Mouse (Mus musculus) liver, embryonic 14.5 days (tissue): ENCODE measurements at regions not wholly inside any gene's neighbourhood (a gene's known extent, or its start where the extent isn't known, plus 50 kb on each side); places are given as distances from the start of the nearest gene placed in this dataset.

Source experiments
- ATAC-seq: fragments of 200-750 bp; cut with Nextera tagmentation; 2 replicates; pipeline ENCODE4 v1.8.0; 2017; ENCODE audit warnings: moderate number of reproducible peaks, mild to moderate bottlenecking, moderate library complexity; ENCODE audit not compliant: insufficient read depth
- DNase-seq, 3 experiments: peaks; one replicate each; pipeline ENCODE4 v3.0.0-alpha.2; 2012 to 2013; ENCODE audit warnings: low read depth in 3 of 3, low spot score in 3 of 3
- H3K27ac ChIP-seq: fragments of 300-500 bp; sonication (generic); 2 replicates; pipeline ENCODE4 v1.5.1; 2014; ENCODE audit warnings: moderate library complexity, mild to moderate bottlenecking, control low read depth, inconsistent platforms
- H3K27me3 ChIP-seq: fragments of 300-500 bp; sonication (generic); 2 replicates; pipeline ENCODE4 v1.6.1; 2014; ENCODE audit warnings: mild to moderate bottlenecking, low read length, moderate library complexity; ENCODE audit not compliant: control insufficient read depth, insufficient read depth
- H3K36me3 ChIP-seq: fragments of 300-500 bp; sonication (generic); replicated peaks from 2 replicates; pipeline ENCODE4 v1.6.1; 2014; ENCODE audit warnings: low read depth; ENCODE audit not compliant: control insufficient read depth, insufficient read depth
- H3K4me1 ChIP-seq, 2 experiments: fragments of 200-500 bp in 1 of 2; fragments of 300-500 bp in 1 of 2; sonication (generic) in 1 of 2; replicated peaks; 2 replicates each; pipeline ENCODE4 v1.6.1; 2012 to 2014; ENCODE audit warnings: antibody characterized with exemption in 1 of 2, inconsistent platforms in 1 of 2, low read length in 1 of 2; ENCODE audit not compliant: control insufficient read depth in 2 of 2, insufficient read depth in 2 of 2
- H3K4me2 ChIP-seq: fragments of 300-500 bp; sonication (generic); 2 replicates; pipeline ENCODE4 v1.6.1; 2014; ENCODE audit warnings: low read depth, mild to moderate bottlenecking, control low read depth, moderate library complexity
- H3K4me3 ChIP-seq, 2 experiments: fragments of 200-500 bp in 1 of 2; fragments of 300-500 bp in 1 of 2; sonication (generic) in 1 of 2; 2 replicates each; pipeline ENCODE4 v1.5.1; 2012 to 2014; ENCODE audit warnings: low read depth in 2 of 2, low read length in 2 of 2, mild to moderate bottlenecking in 2 of 2, control low read depth in 1 of 2, inconsistent platforms in 1 of 2, moderate library complexity in 1 of 2; ENCODE audit not compliant: insufficient read depth in 1 of 2
- H3K9ac ChIP-seq: fragments of 300-500 bp; sonication (generic); replicated peaks from 2 replicates; pipeline ENCODE4 v1.6.1; 2014; ENCODE audit warnings: mild to moderate bottlenecking, control low read depth, moderate library complexity
- H3K9me3 ChIP-seq: fragments of 300-500 bp; sonication (generic); 2 replicates; pipeline ENCODE4 v1.6.1; 2016; ENCODE audit warnings: low read length, mixed read lengths; ENCODE audit not compliant: control insufficient read depth
- CTCF ChIP-seq: IDR thresholded peaks from 2 replicates; pipeline ENCODE4 v1.5.1; 2016; ENCODE audit warnings: antibody characterized with exemption, low read depth, control low read depth
- EP300 ChIP-seq: IDR thresholded peaks from 2 replicates; pipeline ENCODE4 v1.6.1; 2016; ENCODE audit warnings: antibody characterized with exemption, low read depth
- WGBS: fragments of 180-500 bp; shearing (Covaris S2); extraction: QIAGEN DNeasy Blood & Tissue Kit; methylation state at CpG from one replicate; pipeline ENCODE4 v1.1.7; 2014; ENCODE audit not compliant: insufficient replicate concordance; 5-methylcytosine and 5-hydroxymethylcytosine counted together

GRCm38 (mm10) chr3:148644924-148645323 is 345.4 kb downstream of the Adgrl2 start:
- WGBS = 60% methylated on average over 5 of the region's 5 CpGs
- no peak for ATAC-seq
- TF ChIP-seq EP300 (no peak), CTCF (no peak)

GRCm38 (mm10) chr3:148641581-148641980 is 348.8 kb downstream of the Adgrl2 start:
- ATAC-seq = no peak
- WGBS = 47% methylated on average over 3 of the region's 3 CpGs

More at GRCm38 (mm10) chr3:148644924-148645323, 345.4 kb downstream of the Adgrl2 start:
- no peaks in the 10 kb centered on the region for H3K9me3 ChIP-seq
- H3K4me3 ChIP-seq = no peak overlapping the region
- H3K4me1 ChIP-seq = no peaks in the 10 kb centered on the region
- H3K9ac ChIP-seq = no peak overlapping the region
- H3K27me3 ChIP-seq = no peaks in the 10 kb centered on the region
- no peak overlapping the region for H3K4me2 ChIP-seq
- no peaks in the 10 kb centered on the region for H3K36me3 ChIP-seq
- H3K27ac ChIP-seq = no peak overlapping the region
- DNase-seq = no peak

GRCm38 (mm10) chr3:148640680-148641101 is 349.7 kb downstream of the Adgrl2 start:
- TF ChIP-seq CTCF = no peak
- TF ChIP-seq EP300 = no peak

More at GRCm38 (mm10) chr3:148641581-148641980, 348.8 kb downstream of the Adgrl2 start:
- TF ChIP-seq EP300 (no peak), CTCF (no peak)
- H3K27me3 ChIP-seq = no peaks in the 10 kb centered on the region
- H3K27ac ChIP-seq = no peak overlapping the region
- no peak overlapping the region for H3K4me3 ChIP-seq
- no peak for DNase-seq
- no peak overlapping the region for H3K4me2 ChIP-seq
- no peak overlapping the region for H3K9ac ChIP-seq
- no peaks in the 10 kb centered on the region for H3K4me1 ChIP-seq
- no peaks in the 10 kb centered on the region for H3K9me3 ChIP-seq
- no peaks in the 10 kb centered on the region for H3K36me3 ChIP-seq

GRCm38 (mm10) chr3:148635101-148635500 is 355.3 kb downstream of the Adgrl2 start:
- 61% methylated on average over 4 of the region's 4 CpGs for WGBS
- no peaks in the 10 kb centered on the region for H3K36me3 ChIP-seq
- DNase-seq = no peak

More at GRCm38 (mm10) chr3:148640680-148641101, 349.7 kb downstream of the Adgrl2 start:
- H3K4me1 ChIP-seq = no peaks in the 10 kb centered on the region
- 27% methylated on average over 3 of the region's 3 CpGs for WGBS
- no peaks in the 10 kb centered on the region for H3K9me3 ChIP-seq
- H3K27me3 ChIP-seq = no peaks in the 10 kb centered on the region
- H3K9ac ChIP-seq = no peak overlapping the region
- H3K36me3 ChIP-seq = no peaks in the 10 kb centered on the region
- H3K4me3 ChIP-seq = no peak overlapping the region
- DNase-seq (no peak), ATAC-seq (no peak)
- no peak overlapping the region for H3K4me2 ChIP-seq
- H3K27ac ChIP-seq = no peak overlapping the region

GRCm38 (mm10) chr3:148634352-148634751 is 356.0 kb downstream of the Adgrl2 start:
- no peak for DNase-seq
- no peak overlapping the region for H3K4me3 ChIP-seq
- H3K27ac ChIP-seq = no peak overlapping the region
- H3K4me2 ChIP-seq = no peak overlapping the region
- no peak for ATAC-seq
- WGBS = 46% methylated on average over 3 of the region's 3 CpGs
- H3K4me1 ChIP-seq = no peaks in the 10 kb centered on the region
- no peaks in the 10 kb centered on the region for H3K9me3 ChIP-seq
- TF ChIP-seq EP300 (no peak), CTCF (no peak)
- H3K36me3 ChIP-seq = no peaks in the 10 kb centered on the region
- H3K27me3 ChIP-seq = no peaks in the 10 kb centered on the region
- no peak overlapping the region for H3K9ac ChIP-seq

More at GRCm38 (mm10) chr3:148635101-148635500, 355.3 kb downstream of the Adgrl2 start:
- Histone ChIP-seq H3K4me3 (no peak overlapping the region), H3K9ac (no peak overlapping the region), H3K27me3 (no peaks in the 10 kb centered on the region), H3K4me2 (no peak overlapping the region), H3K27ac (no peak overlapping the region), H3K4me1 (no peaks in the 10 kb centered on the region), H3K9me3 (no peaks in the 10 kb centered on the region)
- TF ChIP-seq CTCF (no peak), EP300 (no peak)
- no peak for ATAC-seq
